Mouse (Mus musculus) left cerebral cortex, postnatal 14 days (tissue): ENCODE measurements around the gene Gm28168. TPM values are rescaled to one million over a fixed set of nuclear protein-coding genes. Genes with fewer than 3 reads are reported as not detected.
"Not testable (repeated sequence)": the region's sequence is repeated elsewhere in the genome, so short reads cannot be mapped to it uniquely, and the experiment has no call there.

Experiments
- DNase-seq, 2 experiments: peaks; one replicate each; pipeline ENCODE4 v3.0.0; 2021 to 2022; ENCODE audit warnings: low spot score in 2 of 2, mixed read lengths in 1 of 2
- intact Hi-C: fragments of 180-260 bp; cut with DNase I; formaldehyde crosslinking; loops from one replicate; pipeline ENCODE4 v1.15.1; 2025
- long read RNA-seq, 2 experiments: library from polyadenylated mRNA; stranded (forward); transcript quantifications; one replicate each; pipeline ENCODE4 v2.0.0; 2021
- total RNA-seq, 2 experiments: library from RNA; stranded (reverse); gene quantifications; 2 replicates each; pipeline ENCODE4 v1.2.3; 2021

Gm28168 gene
- total RNA-seq = not detected
- long read RNA-seq, experiment 1 = 0 reads
- long read RNA-seq, experiment 2 = 0 reads

DNA sequence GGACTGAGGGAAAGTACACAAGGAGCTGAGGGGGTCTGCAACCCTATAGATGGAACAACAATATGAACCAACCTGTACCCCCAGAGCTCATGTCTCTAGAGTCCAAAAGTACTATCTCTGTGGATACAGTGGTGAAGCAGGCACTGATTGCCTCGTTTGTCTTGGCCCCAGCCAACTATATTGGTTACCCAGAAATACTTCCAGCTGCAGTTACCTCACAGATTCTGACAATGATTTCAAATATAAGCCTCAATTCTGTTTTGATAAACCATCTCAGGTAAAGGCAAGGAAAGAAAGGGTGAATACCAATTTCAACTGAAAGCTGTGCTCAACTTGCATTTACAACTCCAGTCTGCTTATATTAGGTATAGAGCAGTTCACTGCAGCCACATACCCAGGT, at the start of gene Gm28168:
Gene Gm28168, plus strand, starts transcription at position 301 of the 400 bp plus-strand sequence.
- DNase-seq, intact Hi-C loops: not testable (repeated sequence)

DNA sequence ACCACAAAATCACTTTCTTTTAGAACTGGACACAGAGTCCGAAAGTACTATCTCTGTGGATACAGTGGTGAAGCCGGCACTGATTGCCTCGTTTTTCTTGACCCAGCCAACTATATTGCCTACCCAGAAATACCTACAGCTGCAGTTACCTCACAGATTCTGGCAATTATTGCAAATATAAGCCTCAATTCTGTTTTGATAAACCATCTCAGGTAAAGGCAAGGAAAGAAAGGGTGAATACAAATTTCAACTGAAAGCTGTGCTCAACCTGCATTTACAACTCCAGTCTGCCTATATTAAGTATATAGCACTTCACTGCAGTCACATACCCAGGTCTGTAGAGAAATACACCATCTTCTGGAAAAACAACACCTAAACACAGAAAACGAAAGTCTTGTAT, 37.8 kb downstream of the Gm28168 start, which contains the start of gene Gm7145:
Gene Gm7145, plus strand, starts transcription at position 301 of the 400 bp plus-strand sequence.
- DNase-seq = no peak
- intact Hi-C loops = no loop called here

Other genes with a start within 250 kb of the Gm28168 start
- not detected for gene Gm28363, start 230.9 kb upstream of the Gm28168 start, total RNA-seq
- not detected for gene B020011L13Rik, start 146.9 kb upstream of the Gm28168 start, total RNA-seq
- gene Gm28360, start 97.9 kb upstream of the Gm28168 start, total RNA-seq = not detected
- gene Gm7145, start 37.9 kb downstream of the Gm28168 start, total RNA-seq = not detected
- gene Gm29106, start 248.5 kb downstream of the Gm28168 start, total RNA-seq = not detected